Mouse (Mus musculus) limb, embryonic 14.5 days (tissue): ENCODE measurements around the gene Hrh1. TPM values are rescaled to one million over a fixed set of nuclear protein-coding genes. Genes with fewer than 3 reads are reported as not detected.

Experiments
- ATAC-seq: fragments of 200-750 bp; cut with Nextera tagmentation; 2 replicates; pipeline ENCODE4 v1.8.0; 2017; ENCODE audit warnings: low read depth, moderate number of reproducible peaks, moderate TSS enrichment; ENCODE audit not compliant: low FRiP score
- DNase-seq: peaks from one replicate; pipeline ENCODE4 v3.0.0-alpha.2; 2015; ENCODE audit warnings: low spot score
- H3K27ac ChIP-seq: fragments of 300-500 bp; sonication (generic); replicated peaks from 2 replicates; pipeline ENCODE4 v1.5.1; 2014; ENCODE audit warnings: low read depth, mild to moderate bottlenecking, low read length, moderate library complexity, mixed read lengths
- H3K27me3 ChIP-seq: fragments of 300-500 bp; sonication (generic); 2 replicates; pipeline ENCODE4 v1.6.1; 2014; ENCODE audit warnings: low read length, mixed read lengths; ENCODE audit not compliant: control insufficient read depth, insufficient read depth
- H3K36me3 ChIP-seq: fragments of 300-500 bp; sonication (generic); 2 replicates; pipeline ENCODE4 v1.6.1; 2014; ENCODE audit warnings: mild to moderate bottlenecking, low read length, moderate library complexity, mixed read lengths; ENCODE audit not compliant: control insufficient read depth, insufficient read depth
- H3K4me1 ChIP-seq: fragments of 300-500 bp; sonication (generic); 2 replicates; pipeline ENCODE4 v1.6.1; 2014; ENCODE audit warnings: antibody characterized with exemption, low read length, mixed read lengths; ENCODE audit not compliant: control insufficient read depth, insufficient read depth
- H3K4me2 ChIP-seq: fragments of 300-500 bp; sonication (generic); replicated peaks from 2 replicates; pipeline ENCODE4 v1.6.1; 2014; ENCODE audit warnings: low read depth, mild to moderate bottlenecking, low read length, moderate library complexity; ENCODE audit not compliant: severe bottlenecking
- H3K4me3 ChIP-seq: fragments of 300-500 bp; sonication (generic); replicated peaks from 2 replicates; pipeline ENCODE4 v1.5.1; 2014; ENCODE audit warnings: low read length
- H3K9ac ChIP-seq: fragments of 300-500 bp; sonication (generic); 2 replicates; pipeline ENCODE4 v1.6.1; 2014; ENCODE audit warnings: mild to moderate bottlenecking, low read depth, low read length, moderate library complexity; ENCODE audit not compliant: severe bottlenecking
- H3K9me3 ChIP-seq: fragments of 300-500 bp; sonication (generic); 2 replicates; pipeline ENCODE4 v1.6.1; 2016; ENCODE audit warnings: low read length; ENCODE audit not compliant: control insufficient read depth
- POLR2A ChIP-seq: fragments of 200-500 bp; IDR thresholded peaks from 2 replicates; pipeline ENCODE4 v1.8.0; 2012; ENCODE audit warnings: inconsistent platforms, mild to moderate bottlenecking, moderate library complexity, borderline replicate concordance; ENCODE audit not compliant: insufficient read depth, insufficient read length; ENCODE audit errors: extremely low read depth
- WGBS: fragments of 180-500 bp; shearing (Covaris S2); extraction: QIAGEN DNeasy Blood & Tissue Kit; methylation state at CpG from one replicate; pipeline ENCODE4 v1.1.7; 2014; 5-methylcytosine and 5-hydroxymethylcytosine counted together
- polyA plus RNA-seq, 2 experiments: library from polyadenylated mRNA; depleted of rRNA in 1 of 2; stranded (reverse) in 1 of 2; unstranded in 1 of 2; fragments of >200 nt; fragmentation: Nextera tagmentation in 1 of 2; extraction: Ambion mirVana in 1 of 2; gene quantifications; 2 replicates each; pipeline versions ENCODE4 v1.2.1 to v1.2.3; 2012 to 2014

Gene Hrh1
- polyA plus RNA-seq, 2 experiments: 0.11 TPM; not detected in 1

DNA sequence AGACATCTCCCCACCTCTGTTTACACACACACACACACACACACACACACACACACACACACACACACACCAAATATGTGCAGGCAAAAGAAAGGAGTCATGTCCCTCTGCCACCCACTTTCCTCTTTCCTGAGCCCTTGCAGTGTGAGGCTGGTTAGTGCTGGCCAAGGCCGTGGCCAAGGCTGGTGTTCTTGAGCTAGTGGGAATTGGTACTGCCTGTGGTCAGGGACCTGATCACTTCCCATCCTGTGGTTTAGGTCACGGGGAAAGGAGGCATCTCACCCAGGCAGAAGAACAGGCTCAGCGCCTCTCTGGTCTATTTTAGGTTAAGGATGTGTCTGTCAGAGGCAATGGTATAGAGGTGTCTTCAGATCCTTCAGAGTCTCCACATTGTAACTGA, 59.6 kb downstream of the Hrh1 start:
- no peak for TF ChIP-seq POLR2A
- H3K36me3 ChIP-seq: no peaks in the 10 kb centered on the region
- ATAC-seq (no peak), DNase-seq (no peak)
- no peak overlapping the region for H3K4me3 ChIP-seq
- no peaks in the 10 kb centered on the region for H3K27me3 ChIP-seq
- 0 out of 2 replicates have a peak, but pooled peaks cover 3% of the 10 kb centered on the region for H3K4me1 ChIP-seq
- no peak overlapping the region for H3K27ac ChIP-seq
- H3K9ac ChIP-seq: no peak overlapping the region
- H3K9me3 ChIP-seq: 0 out of 2 replicates have a peak, but pooled peaks cover 4% of the 10 kb centered on the region
- 71% methylated on average over 3 of the region's 3 CpGs for WGBS
- H3K4me2 ChIP-seq: no peak overlapping the region

DNA sequence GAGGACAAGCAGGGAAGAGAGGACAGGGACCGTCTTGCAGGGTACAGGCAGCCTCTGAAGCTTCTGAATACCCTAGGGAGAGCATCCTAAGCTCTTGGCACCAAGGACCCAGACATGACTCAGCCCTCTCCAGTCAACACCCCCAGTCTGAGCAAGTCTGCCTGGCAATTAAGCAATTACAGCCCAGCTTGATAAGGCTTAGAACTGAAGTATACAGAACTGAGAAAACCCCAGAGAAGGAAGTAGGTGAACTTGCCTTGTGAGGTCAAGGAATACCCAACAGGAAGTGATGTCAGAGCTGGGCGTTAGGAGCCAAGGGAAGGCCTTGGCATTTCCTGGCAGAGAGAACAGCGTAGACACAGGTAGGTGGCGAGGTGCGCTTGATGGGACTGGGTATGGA, 60.5 kb downstream of the Hrh1 start:
- TF ChIP-seq POLR2A: no peak
- no peak overlapping the region for H3K27ac ChIP-seq
- no peak overlapping the region for H3K4me3 ChIP-seq
- ATAC-seq (no peak), DNase-seq (no peak)
- H3K27me3 ChIP-seq: no peaks in the 10 kb centered on the region
- 72% methylated on average over 5 of the region's 5 CpGs for WGBS
- 0 out of 2 replicates have a peak, but pooled peaks cover 4% of the 10 kb centered on the region for H3K9me3 ChIP-seq
- H3K36me3 ChIP-seq: no peaks in the 10 kb centered on the region
- H3K4me1 ChIP-seq: 0 out of 2 replicates have a peak, but pooled peaks cover 3% of the 10 kb centered on the region
- no peak overlapping the region for H3K9ac ChIP-seq
- no peak overlapping the region for H3K4me2 ChIP-seq

DNA sequence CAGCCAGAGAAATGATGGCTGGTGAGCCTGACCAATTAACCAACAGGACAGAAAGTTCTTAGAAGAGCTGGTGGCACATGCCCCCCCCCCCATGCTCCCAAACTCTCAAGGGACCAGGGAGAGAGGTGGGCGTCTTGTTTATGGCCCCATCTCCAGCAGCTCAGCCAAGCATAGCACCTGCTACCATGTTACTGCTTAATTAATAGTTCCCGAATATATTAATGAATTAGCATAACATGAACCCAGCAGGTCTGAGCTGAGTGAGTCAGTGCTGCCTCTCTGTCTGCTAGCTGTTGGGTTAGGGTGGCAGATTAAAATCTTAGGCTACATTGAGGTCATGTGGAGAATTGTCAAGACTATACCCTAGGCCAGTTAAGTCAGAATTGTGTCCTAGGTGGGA, 62.2 kb downstream of the Hrh1 start:
- no peaks in the 10 kb centered on the region for H3K27me3 ChIP-seq
- WGBS: 74% methylated on average over 2 of the region's 2 CpGs
- H3K9ac ChIP-seq: no peak overlapping the region
- DNase-seq: no peak
- TF ChIP-seq POLR2A: no peak
- H3K9me3 ChIP-seq: 0 out of 2 replicates have a peak, but pooled peaks cover 4% of the 10 kb centered on the region
- no peak for ATAC-seq
- no peak overlapping the region for H3K4me2 ChIP-seq
- H3K4me1 ChIP-seq: 0 out of 2 replicates have a peak, but pooled peaks cover 3% of the 10 kb centered on the region
- no peak overlapping the region for H3K4me3 ChIP-seq
- no peaks in the 10 kb centered on the region for H3K36me3 ChIP-seq
- no peak overlapping the region for H3K27ac ChIP-seq

DNA sequence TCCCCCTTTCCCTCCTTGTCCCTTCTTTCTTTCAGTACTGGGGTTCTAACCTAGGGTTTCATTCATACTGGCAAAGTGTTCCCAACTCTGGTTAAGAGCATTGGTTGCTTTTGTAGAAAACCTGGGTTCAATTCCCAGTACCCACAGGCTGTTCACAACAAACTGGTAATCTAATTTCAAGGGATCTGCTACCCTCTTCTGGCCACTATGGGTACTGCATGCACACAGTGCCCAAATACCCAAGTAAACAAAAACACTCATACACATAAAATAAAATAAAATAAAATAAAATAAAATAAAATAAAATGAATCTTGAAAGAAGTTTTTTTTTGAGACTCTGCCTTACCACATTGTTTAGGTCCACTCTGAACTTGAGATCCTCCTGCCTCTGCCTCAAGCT, 63.8 kb downstream of the Hrh1 start:
- Histone ChIP-seq H3K4me1 (no peaks in the 10 kb centered on the region), H3K9ac (no peak overlapping the region), H3K4me3 (no peak overlapping the region), H3K27ac (no peak overlapping the region), H3K27me3 (no peaks in the 10 kb centered on the region), H3K9me3 (0 out of 2 replicates have a peak, but pooled peaks cover 4% of the 10 kb centered on the region), H3K36me3 (no peaks in the 10 kb centered on the region), H3K4me2 (no peak overlapping the region)
- ATAC-seq (no peak), DNase-seq (no peak)
- TF ChIP-seq POLR2A: no peak

- no peak for ATAC-seq
- Histone ChIP-seq H3K9me3 (0 out of 2 replicates have a peak, but pooled peaks cover 4% of the 10 kb centered on the region), H3K36me3 (no peaks in the 10 kb centered on the region), H3K9ac (no peak overlapping the region), H3K4me1 (no peaks in the 10 kb centered on the region), H3K27me3 (no peaks in the 10 kb centered on the region), H3K27ac (no peak overlapping the region), H3K4me2 (no peak overlapping the region), H3K4me3 (no peak overlapping the region)
- DNase-seq: no peak
- TF ChIP-seq POLR2A: no peak
- 29% methylated on average over 4 of the region's 4 CpGs for WGBS
Observed at GRCm38 (mm10) chr6:114462747-114463146, 65.0 kb downstream of the Hrh1 start.

DNA sequence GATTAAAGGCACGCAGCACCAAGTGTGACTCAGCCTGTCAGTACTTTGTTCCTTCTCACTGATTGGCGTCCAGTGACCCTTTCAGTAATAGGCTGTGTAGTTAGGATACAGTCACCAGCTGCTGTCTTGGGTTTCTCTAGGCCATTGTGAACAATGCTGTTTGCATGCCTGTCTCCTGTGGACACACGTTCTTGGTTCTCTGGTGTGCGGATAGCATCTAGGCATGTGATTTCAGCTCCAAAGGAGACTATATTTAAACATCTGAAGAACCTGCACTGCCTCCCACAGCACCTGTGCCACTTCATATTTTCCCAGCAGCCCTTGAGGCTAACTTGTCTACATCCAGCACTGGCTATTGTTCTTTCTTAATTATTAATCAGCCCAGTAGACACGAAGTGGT, 75.8 kb downstream of the Hrh1 start:
- DNase-seq: no peak
- TF ChIP-seq POLR2A: no peak
- H3K27me3 ChIP-seq: no peaks in the 10 kb centered on the region
- no peak overlapping the region for H3K27ac ChIP-seq
- no peak for ATAC-seq
- 77% methylated on average over 5 of the region's 5 CpGs for WGBS
- H3K4me3 ChIP-seq: no peak overlapping the region
- H3K36me3 ChIP-seq: no peaks in the 10 kb centered on the region
- H3K9me3 ChIP-seq: no peaks in the 10 kb centered on the region
- peaks cover under 1% of the 10 kb centered on the region; the same call in 1 of the 2 replicates for H3K4me1 ChIP-seq
- no peak overlapping the region for H3K9ac ChIP-seq
- no peak overlapping the region for H3K4me2 ChIP-seq
